ENCODE assay signal across 22 mouse cellular contexts in the genomic region with DNA sequence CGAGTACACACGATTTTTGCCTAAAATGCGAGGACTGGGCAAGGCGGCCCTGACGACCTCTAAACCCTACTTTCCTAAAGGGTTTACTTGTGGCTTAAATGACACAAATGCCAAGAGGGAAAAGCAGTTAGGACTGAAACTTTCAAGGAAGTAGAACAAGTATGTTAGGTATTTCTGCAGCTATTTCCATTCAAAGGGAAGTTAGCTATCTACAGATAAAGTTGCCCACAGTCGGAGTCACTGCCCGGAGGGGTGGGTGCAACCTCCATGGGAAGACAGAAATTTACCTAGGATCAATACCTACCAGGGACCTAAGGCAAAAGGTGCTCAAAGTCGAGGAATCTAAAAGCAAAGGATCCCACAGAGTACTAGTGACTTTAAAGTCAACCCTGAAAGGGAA. TPM values are rescaled to one million over a fixed set of nuclear protein-coding genes. Genes with fewer than 3 reads are reported as not detected.
DNase-seq lines count a peak whose midpoint lies in the region; ATAC-seq and TF ChIP-seq lines count a peak whose summit lies in the region.
"Had no signal": no experiment of that assay in that cellular context is flagged by ENCODE, and none has a peak within 500 bp of the region (broad histone marks: within the 10 kb centered on the region; RNA-seq: fewer than 3 reads in every experiment).

No protein-coding gene starts in this region.

- no peak for TF ChIP-seq POLR2A in MEL (IDR thresholded peaks at IDR 0.05; ENCODE audit: control insufficient read depth in 1 of 2, insufficient read depth in 1 of 2, low read depth in 1 of 2, low read length in 2 of 2, poor library complexity in 1 of 2)

- TF ChIP-seq CTCF in MEL (IDR thresholded peaks at IDR 0.05 in 2 of 3, conservative IDR thresholded peaks at IDR 0.05 in 1 of 3; ENCODE audit: control insufficient read depth in 1 of 3, insufficient read depth in 1 of 3, low read depth in 2 of 3, low read length in 3 of 3, poor library complexity in 1 of 3, severe bottlenecking in 1 of 3) = no peak

- no peaks in the 10 kb centered on the region for H3K27me3 ChIP-seq in heart, embryonic 14.5 days (ENCODE audit: control insufficient read depth, insufficient read depth, low read length)
- no peaks in the 10 kb centered on the region for H3K27me3 ChIP-seq in heart, embryonic 10.5 days (ENCODE audit: insufficient read depth, poor library complexity, severe bottlenecking)
- H3K27me3 ChIP-seq in MEL (ENCODE audit: control insufficient read depth in 1 of 2, insufficient read depth in 2 of 2, low read length in 2 of 2) = no peaks in the 10 kb centered on the region
- H3K27me3 ChIP-seq in hindbrain, embryonic 16.5 days (replicated peaks; ENCODE audit: control insufficient read depth, insufficient read depth, low read length) = no peaks in the 10 kb centered on the region
- no peaks in the 10 kb centered on the region for H3K27me3 ChIP-seq in forebrain, embryonic 15.5 days
- H3K27me3 ChIP-seq: embryonic facial prominence, embryonic 13.5 days; embryonic facial prominence, embryonic 15.5 days; forebrain, embryonic 12.5 days had no signal

- H3K4me1 ChIP-seq in heart, embryonic 14.5 days (ENCODE audit: control insufficient read depth in 2 of 2, insufficient read depth in 2 of 2, low read length in 2 of 2) = peaks cover 0 to 8% of the 10 kb centered on the region in 2 experiments; a peak in 3 of 4 replicates
- peaks cover 6% of the 10 kb centered on the region; the same call in 1 of the 2 replicates for H3K4me1 ChIP-seq in heart, embryonic 10.5 days
- peaks cover 0 to 3% of the 10 kb centered on the region in 2 experiments; a peak in 1 of 4 replicates for H3K4me1 ChIP-seq in ES-E14 (ENCODE audit: control insufficient read depth in 2 of 2, insufficient read depth in 2 of 2, low read length in 2 of 2, poor library complexity in 1 of 2)
- peaks cover 25 to 33% of the 10 kb centered on the region in 2 experiments for H3K4me1 ChIP-seq in MEL (ENCODE audit: control insufficient read depth in 1 of 2, insufficient read depth in 2 of 2, low read length in 2 of 2)
- H3K4me1 ChIP-seq in hindbrain, embryonic 16.5 days (ENCODE audit: control insufficient read depth, insufficient read depth, low read depth, low read length) = no peaks in the 10 kb centered on the region
- no peaks in the 10 kb centered on the region for H3K4me1 ChIP-seq in forebrain, embryonic 15.5 days
- H3K4me1 ChIP-seq: embryonic facial prominence, embryonic 13.5 days; embryonic facial prominence, embryonic 15.5 days; forebrain, embryonic 10.5 days; forebrain, embryonic 12.5 days had no signal

- no peak for DNase-seq in heart, embryonic 10.5 days (ENCODE audit: low spot score)
- DNase-seq in ES-E14 (ENCODE audit: low read depth, low spot score) (no peak), MEL (ENCODE audit: low read depth, low spot score) (peak; percentile 53)
- DNase-seq: adrenal gland, adult 8-10 months; adrenal gland, postnatal 14 days; adrenal gland, postnatal 36 days; cerebellum, adult 11-12 months; cerebellum, adult 2 months; cerebellum, adult 9-10 months; cerebellum, postnatal 10 days; cerebellum, postnatal 25 days; forebrain, postnatal 0 days had no signal

- H3K9me3 ChIP-seq in heart, embryonic 14.5 days (ENCODE audit: control insufficient read depth, low read length) = no peaks in the 10 kb centered on the region
- H3K9me3 ChIP-seq in heart, embryonic 10.5 days = no peaks in the 10 kb centered on the region
- H3K9me3 ChIP-seq in ES-E14 (ENCODE audit: control insufficient read depth, insufficient read depth, low read depth, low read length) (no peaks in the 10 kb centered on the region), MEL (replicated peaks; ENCODE audit: insufficient read depth, low read length) (no peaks in the 10 kb centered on the region)
- H3K9me3 ChIP-seq in hindbrain, embryonic 16.5 days (ENCODE audit: control insufficient read depth, low read length) = no peaks in the 10 kb centered on the region
- no peaks in the 10 kb centered on the region for H3K9me3 ChIP-seq in forebrain, embryonic 15.5 days
- H3K9me3 ChIP-seq: embryonic facial prominence, embryonic 13.5 days; embryonic facial prominence, embryonic 15.5 days; forebrain, embryonic 12.5 days had no signal

- no peak overlapping the region; a peak in 1 of 4 replicates for H3K27ac ChIP-seq in heart, embryonic 14.5 days (replicated peaks in 1 of 2; ENCODE audit: control insufficient read depth in 1 of 2, insufficient read depth in 1 of 2, low read depth in 2 of 2, low read length in 2 of 2)
- no peak overlapping the region for H3K27ac ChIP-seq in heart, embryonic 10.5 days
- H3K27ac ChIP-seq in ES-E14 (ENCODE audit: insufficient read depth, low read depth, low read length, poor library complexity, severe bottlenecking) (peak overlapping the region; percentile 31; the same call in 1 of the 2 replicates), MEL (ENCODE audit: control insufficient read depth, low read depth, low read length) (peak overlapping the region; percentile 61)
- no peak overlapping the region for H3K27ac ChIP-seq in hindbrain, embryonic 16.5 days (ENCODE audit: low read depth, low read length)
- H3K27ac ChIP-seq in forebrain, embryonic 15.5 days (replicated peaks) = no peak overlapping the region
- H3K27ac ChIP-seq: embryonic facial prominence, embryonic 13.5 days; embryonic facial prominence, embryonic 15.5 days; forebrain, embryonic 10.5 days; forebrain, embryonic 12.5 days had no signal

- no peak overlapping the region for H3K4me2 ChIP-seq in heart, embryonic 14.5 days (ENCODE audit: low read length)
- H3K4me2 ChIP-seq in hindbrain, embryonic 16.5 days (ENCODE audit: low read length) = no peak overlapping the region
- no peak overlapping the region for H3K4me2 ChIP-seq in forebrain, embryonic 15.5 days (replicated peaks)
- H3K4me2 ChIP-seq: embryonic facial prominence, embryonic 13.5 days; embryonic facial prominence, embryonic 15.5 days; forebrain, embryonic 12.5 days had no signal

- TF ChIP-seq EP300 in MEL (IDR thresholded peaks at IDR 0.05; ENCODE audit: low read depth in 1 of 2, low read length in 2 of 2) = peak; percentile 17 to 46; a peak in 1 of 4 replicates

- no peak overlapping the region for H3K4me3 ChIP-seq in heart, embryonic 14.5 days (ENCODE audit: control insufficient read depth in 1 of 2, insufficient read depth in 1 of 2, low read depth in 1 of 2, low read length in 2 of 2)
- H3K4me3 ChIP-seq in heart, embryonic 10.5 days = no peak overlapping the region
- H3K4me3 ChIP-seq in ES-E14 (ENCODE audit: insufficient read depth in 1 of 2, low read depth in 1 of 2, low read length in 2 of 2, poor library complexity in 1 of 2, severe bottlenecking in 1 of 2) = no peak overlapping the region
- no peak overlapping the region for H3K4me3 ChIP-seq in MEL (ENCODE audit: control insufficient read depth in 1 of 2, insufficient read depth in 1 of 2, low read depth in 2 of 2, low read length in 2 of 2)
- H3K4me3 ChIP-seq in hindbrain, embryonic 16.5 days (ENCODE audit: low read length) = no peak overlapping the region
- H3K4me3 ChIP-seq in forebrain, embryonic 15.5 days = no peak overlapping the region
- H3K4me3 ChIP-seq: embryonic facial prominence, embryonic 13.5 days; embryonic facial prominence, embryonic 15.5 days; erythroblast, embryonic 14.5 days; forebrain, embryonic 10.5 days; forebrain, embryonic 12.5 days had no signal

- in situ Hi-C loops in ES-E14 (cut with MboI; ENCODE audit: low sequenced_read_pairs in 2 of 2, unreplicated experiment in 2 of 2) = no loop called here

- peaks cover 41% of the 10 kb centered on the region for H3K79me2 ChIP-seq in MEL (ENCODE audit: control insufficient read depth, insufficient read depth, low read length, poor library complexity)

- ATAC-seq in heart, embryonic 14.5 days (ENCODE audit: insufficient number of reproducible peaks, insufficient read depth, low FRiP score, low read depth) = no peak
- no peak for ATAC-seq in hindbrain, embryonic 16.5 days
- ATAC-seq in forebrain, embryonic 15.5 days (replicated peaks) = no peak
- ATAC-seq: activated CD4-positive, CD25-positive, alpha-beta regulatory T cell, adult 4 months; forebrain, embryonic 14.5 days; forebrain, postnatal 0 days had no signal

- no peak for TF ChIP-seq RAD21 in MEL (IDR thresholded peaks at IDR 0.05; ENCODE audit: low read depth, low read length)

- peak overlapping the region; percentile 23; the same call in 1 of the 2 replicates for H3K9ac ChIP-seq in heart, embryonic 14.5 days (ENCODE audit: low read length)
- H3K9ac ChIP-seq in ES-E14 (ENCODE audit: insufficient read depth, low read depth, low read length, poor library complexity, severe bottlenecking) (no peak overlapping the region), MEL (ENCODE audit: control insufficient read depth, low read depth, low read length, poor library complexity, severe bottlenecking) (peak overlapping the region; percentile 30; the same call in 1 of the 2 replicates)
- H3K9ac ChIP-seq in hindbrain, embryonic 16.5 days (ENCODE audit: low read depth, low read length) = no peak overlapping the region
- H3K9ac ChIP-seq in forebrain, embryonic 15.5 days (replicated peaks) = no peak overlapping the region
- H3K9ac ChIP-seq: embryonic facial prominence, embryonic 13.5 days; embryonic facial prominence, embryonic 15.5 days; forebrain, embryonic 12.5 days; forebrain, postnatal 0 days had no signal

- H3K36me3 ChIP-seq in heart, embryonic 14.5 days (ENCODE audit: control insufficient read depth, insufficient read depth, low read length) = 0 out of 2 replicates have a peak, but pooled peaks cover 4% of the 10 kb centered on the region
- H3K36me3 ChIP-seq in heart, embryonic 10.5 days = peaks cover 20% of the 10 kb centered on the region
- H3K36me3 ChIP-seq in ES-E14 (ENCODE audit: control insufficient read depth, insufficient read depth, low read length, poor library complexity, severe bottlenecking) (peaks cover 9% of the 10 kb centered on the region), MEL (ENCODE audit: control insufficient read depth in 1 of 2, insufficient read depth in 2 of 2, low read length in 2 of 2) (peaks cover 24 to 48% of the 10 kb centered on the region in 2 experiments)
- no peaks in the 10 kb centered on the region for H3K36me3 ChIP-seq in hindbrain, embryonic 16.5 days (ENCODE audit: control insufficient read depth, insufficient read depth, low read length)
- 0 out of 2 replicates have a peak, but pooled peaks cover 4% of the 10 kb centered on the region for H3K36me3 ChIP-seq in forebrain, embryonic 15.5 days

- 65% methylated on average over 8 of the region's 8 CpGs for WGBS in heart, embryonic 14.5 days
- 78% methylated on average over 8 of the region's 8 CpGs for WGBS in heart, embryonic 10.5 days
- WGBS in hindbrain, embryonic 16.5 days = 96% methylated on average over 8 of the region's 8 CpGs
- 96% methylated on average over 8 of the region's 8 CpGs for WGBS in forebrain, embryonic 15.5 days

RNA-seq across cellular contexts. Expression of a gene that starts 11.4 kb away (rescaled TPM):
- polyA plus RNA-seq in heart, embryonic 14.5 days (2014; fragmentation: Nextera tagmentation; extraction: Ambion mirVana) = 231 and 234 TPM in 2 replicates
- 309 and 341 TPM in 2 replicates for polyA plus RNA-seq in heart, embryonic 10.5 days (2016; fragmentation: Nextera tagmentation; extraction: Ambion mirVana)
- total RNA-seq in ES-E14 (2012; rRNA removed) = 308 and 369 TPM in 2 replicates
- total RNA-seq in MEL (2012; rRNA removed) = 434 TPM in 2 replicates
- polyA plus RNA-seq in MEL (2012; ENCODE audit: insufficient read depth in 1 of 2, insufficient read length in 2 of 2, low read depth in 1 of 2, low replicate concordance in 2 of 2, missing spikeins in 1 of 2) = 100 to 1,000 TPM; 222 to 266 TPM
- polyA plus RNA-seq in hindbrain, embryonic 16.5 days (2015; fragmentation: Nextera tagmentation; extraction: Ambion mirVana) = 193 and 194 TPM in 2 replicates
- polyA plus RNA-seq in forebrain, embryonic 15.5 days (2015; fragmentation: Nextera tagmentation; extraction: Ambion mirVana) = 220 and 224 TPM in 2 replicates

RNA-seq across cellular contexts. Expression of a gene that starts 11.7 kb away (rescaled TPM):
- polyA plus RNA-seq in heart, embryonic 14.5 days (2014; fragmentation: Nextera tagmentation; extraction: Ambion mirVana) = 23.8 and 26.4 TPM in 2 replicates
- polyA plus RNA-seq in heart, embryonic 10.5 days (2016; fragmentation: Nextera tagmentation; extraction: Ambion mirVana) = 47.4 and 54.9 TPM in 2 replicates
- total RNA-seq in ES-E14 (2012; rRNA removed) (62.9 and 90.3 TPM in 2 replicates), MEL (2012; rRNA removed) (153 and 180 TPM in 2 replicates)
- polyA plus RNA-seq in MEL (2012; ENCODE audit: insufficient read depth in 1 of 2, insufficient read length in 2 of 2, low read depth in 1 of 2, low replicate concordance in 2 of 2, missing spikeins in 1 of 2) = 100 to 1,000 TPM; 103 to 110 TPM
- polyA plus RNA-seq in hindbrain, embryonic 16.5 days (2015; fragmentation: Nextera tagmentation; extraction: Ambion mirVana) = 12.2 TPM in 2 replicates
- polyA plus RNA-seq in forebrain, embryonic 15.5 days (2015; fragmentation: Nextera tagmentation; extraction: Ambion mirVana) = 14.6 and 16.5 TPM in 2 replicates

RNA-seq across cellular contexts. Expression of a gene that starts 34.4 kb away (rescaled TPM):
- polyA plus RNA-seq in heart, embryonic 14.5 days (2014; fragmentation: Nextera tagmentation; extraction: Ambion mirVana) = 17.8 and 19.1 TPM in 2 replicates
- polyA plus RNA-seq in heart, embryonic 10.5 days (2016; fragmentation: Nextera tagmentation; extraction: Ambion mirVana) = 14.8 and 21.3 TPM in 2 replicates
- total RNA-seq in ES-E14 (2012; rRNA removed) = 18.0 and 22.1 TPM in 2 replicates
- total RNA-seq in MEL (2012; rRNA removed) = 23.4 and 26.5 TPM in 2 replicates
- polyA plus RNA-seq in MEL (2012; ENCODE audit: insufficient read depth in 1 of 2, insufficient read length in 2 of 2, low read depth in 1 of 2, low replicate concordance in 2 of 2, missing spikeins in 1 of 2) = 10 to 100 TPM in 1 of 2 experiments, not detected in 1; 20.7 TPM
- polyA plus RNA-seq in hindbrain, embryonic 16.5 days (2015; fragmentation: Nextera tagmentation; extraction: Ambion mirVana) = 14.0 and 16.9 TPM in 2 replicates
- 25.6 and 27.5 TPM in 2 replicates for polyA plus RNA-seq in forebrain, embryonic 15.5 days (2015; fragmentation: Nextera tagmentation; extraction: Ambion mirVana)

RNA-seq across cellular contexts. Expression of a gene that starts 34.8 kb away (rescaled TPM):
- polyA plus RNA-seq in heart, embryonic 14.5 days (2014; fragmentation: Nextera tagmentation; extraction: Ambion mirVana) = 49.8 and 53.7 TPM in 2 replicates
- polyA plus RNA-seq in heart, embryonic 10.5 days (2016; fragmentation: Nextera tagmentation; extraction: Ambion mirVana) = 53.2 and 69.3 TPM in 2 replicates
- total RNA-seq in ES-E14 (2012; rRNA removed) (65.9 and 67.0 TPM in 2 replicates), MEL (2012; rRNA removed) (76.7 and 87.1 TPM in 2 replicates)
- polyA plus RNA-seq in MEL (2012; ENCODE audit: insufficient read depth in 1 of 2, insufficient read length in 2 of 2, low read depth in 1 of 2, low replicate concordance in 2 of 2, missing spikeins in 1 of 2) = 100 to 1,000 TPM; 140 to 231 TPM
- polyA plus RNA-seq in hindbrain, embryonic 16.5 days (2015; fragmentation: Nextera tagmentation; extraction: Ambion mirVana) = 89.5 and 92.2 TPM in 2 replicates
- 79.0 and 81.3 TPM in 2 replicates for polyA plus RNA-seq in forebrain, embryonic 15.5 days (2015; fragmentation: Nextera tagmentation; extraction: Ambion mirVana)

Comparison
In these comparisons a context has a peak if more than half of its experiments do, and no peak if none do; other contexts are left out.
1. H3K27ac ChIP-seq: peak in ES-E14 (single experiment) and MEL (single experiment); none in heart, embryonic 14.5 days (0 of 2), heart, embryonic 10.5 days (single experiment), hindbrain, embryonic 16.5 days (single experiment) and forebrain, embryonic 15.5 days (single experiment).
2. H3K9ac ChIP-seq: peak in heart, embryonic 14.5 days (single experiment) and MEL (single experiment); none in ES-E14 (single experiment), hindbrain, embryonic 16.5 days (single experiment) and forebrain, embryonic 15.5 days (single experiment).